Mouse (Mus musculus) bone marrow, adult 2 months (tissue): Measurements from ENCODE around the gene Scarb1. TPM values are rescaled to one million over a fixed set of nuclear protein-coding genes. Genes with fewer than 3 reads are reported as not detected.

Source experiments
- H3K27ac ChIP-seq: fragments of 200-500 bp; 2 replicates; pipeline ENCODE4 v1.5.1; 2012; ENCODE audit warnings: low read depth, mild to moderate bottlenecking, control low read depth, inconsistent platforms, low read length; ENCODE audit not compliant: control insufficient read depth, poor library complexity, insufficient read depth
- H3K4me1 ChIP-seq: fragments of 200-500 bp; 2 replicates; pipeline ENCODE4 v1.6.1; 2011; ENCODE audit warnings: low read length; ENCODE audit not compliant: control insufficient read depth, insufficient read depth
- H3K4me3 ChIP-seq: fragments of 200-500 bp; replicated peaks from 2 replicates; pipeline ENCODE3; 2011; ENCODE audit warnings: mild to moderate bottlenecking, low read depth, low read length, control low read depth; ENCODE audit not compliant: control insufficient read depth
- CTCF ChIP-seq: fragments of 200-500 bp; IDR thresholded peaks from 2 replicates; pipeline ENCODE4 v1.5.1; 2011; ENCODE audit warnings: low read length, control low read depth; ENCODE audit not compliant: control insufficient read depth, insufficient read depth
- POLR2A ChIP-seq: fragments of 200-500 bp; IDR thresholded peaks from 2 replicates; pipeline ENCODE4 v1.6.1; 2011; ENCODE audit warnings: low read depth, mild to moderate bottlenecking, control low read depth, low read length, borderline replicate concordance; ENCODE audit not compliant: control insufficient read depth
- WGBS: fragments of 180-500 bp; shearing (Covaris S2); methylation state at CpG from one replicate; pipeline ENCODE4 v1.1.7; 2018; 5-methylcytosine and 5-hydroxymethylcytosine counted together
- polyA plus RNA-seq: library from polyadenylated mRNA; stranded (reverse); fragments of >200 nt; gene quantifications from 2 replicates; pipeline ENCODE4 v1.2.4, GENCODE M21; 2011; ENCODE audit warnings: low replicate concordance; ENCODE audit not compliant: missing spikeins, insufficient read depth, insufficient read length

Scarb1 gene
- polyA plus RNA-seq, 1 experiment = 26.9 TPM

GRCm38 (mm10) chr5:125321836-125322235, 19.1 kb downstream of the Scarb1 start:
- no peak overlapping the region for H3K27ac ChIP-seq
- WGBS = 68% methylated on average over 3 of the region's 3 CpGs
- peaks cover 5% of the 10 kb centered on the region; the same call in 1 of the 2 replicates for H3K4me1 ChIP-seq
- TF ChIP-seq CTCF (no peak), POLR2A (no peak)
- H3K4me3 ChIP-seq = no peak overlapping the region

GRCm38 (mm10) chr5:125319057-125319800, 21.7 kb downstream of the Scarb1 start:
- 94% methylated on average over 16 of the region's 16 CpGs for WGBS
- no peak overlapping the region for H3K27ac ChIP-seq

GRCm38 (mm10) chr5:125317953-125318352, 22.9 kb downstream of the Scarb1 start:
- no peak overlapping the region for H3K4me3 ChIP-seq
- no peak for TF ChIP-seq CTCF
- WGBS = 91% methylated on average over 8 of the region's 8 CpGs
- H3K4me1 ChIP-seq = peaks cover 2% of the 10 kb centered on the region; the same call in 1 of the 2 replicates
- no peak overlapping the region for H3K27ac ChIP-seq

More at GRCm38 (mm10) chr5:125319057-125319800, 21.7 kb downstream of the Scarb1 start:
- no peak overlapping the region for H3K4me3 ChIP-seq
- TF ChIP-seq POLR2A = no peak
- no peak for TF ChIP-seq CTCF
- peaks cover 6% of the 10 kb centered on the region; the same call in 1 of the 2 replicates for H3K4me1 ChIP-seq

GRCm38 (mm10) chr5:125317296-125317695, 23.6 kb downstream of the Scarb1 start:
- no peak for TF ChIP-seq CTCF
- no peak for TF ChIP-seq POLR2A
- Histone ChIP-seq H3K4me1 (peaks cover 2% of the 10 kb centered on the region; the same call in 1 of the 2 replicates), H3K4me3 (no peak overlapping the region), H3K27ac (no peak overlapping the region)
- WGBS = 80% methylated on average over 7 of the region's 7 CpGs

GRCm38 (mm10) chr5:125316771-125317170, 24.1 kb downstream of the Scarb1 start:
- H3K27ac ChIP-seq = no peak overlapping the region
- no peak overlapping the region for H3K4me3 ChIP-seq
- TF ChIP-seq CTCF = no peak
- TF ChIP-seq POLR2A = no peak
- 51% methylated on average over 2 of the region's 2 CpGs for WGBS
- peaks cover 2% of the 10 kb centered on the region; the same call in 1 of the 2 replicates for H3K4me1 ChIP-seq

- Histone ChIP-seq H3K27ac (no peak overlapping the region), H3K4me3 (no peak overlapping the region), H3K4me1 (peaks cover 4% of the 10 kb centered on the region)
- WGBS = 50% methylated on average over 1 of the region's 1 CpGs
- no peak for TF ChIP-seq POLR2A
Observed at GRCm38 (mm10) chr5:125315110-125315509, 25.8 kb downstream of the Scarb1 start.

GRCm38 (mm10) chr5:125313991-125314390, 26.9 kb downstream of the Scarb1 start:
- 57% methylated on average over 11 of the region's 11 CpGs for WGBS
- H3K27ac ChIP-seq = no peak overlapping the region
- peaks cover 4% of the 10 kb centered on the region for H3K4me1 ChIP-seq
- no peak for TF ChIP-seq POLR2A
- TF ChIP-seq CTCF = no peak
- H3K4me3 ChIP-seq = no peak overlapping the region

GRCm38 (mm10) chr5:125312970-125313597, 27.8 kb downstream of the Scarb1 start:
- H3K27ac ChIP-seq = no peak overlapping the region
- TF ChIP-seq POLR2A (no peak), CTCF (no peak)
- no peak overlapping the region for H3K4me3 ChIP-seq
- H3K4me1 ChIP-seq = peaks cover 4% of the 10 kb centered on the region
- 64% methylated on average over 13 of the region's 13 CpGs for WGBS

GRCm38 (mm10) chr5:125310986-125311385, 29.9 kb downstream of the Scarb1 start:
- Histone ChIP-seq H3K4me3 (no peak overlapping the region), H3K27ac (no peak overlapping the region), H3K4me1 (peaks cover 4% of the 10 kb centered on the region)
- TF ChIP-seq CTCF = no peak
- no peak for TF ChIP-seq POLR2A
- WGBS = 43% methylated on average over 2 of the region's 2 CpGs
